Mouse (Mus musculus) heart, postnatal 25 days (tissue): ENCODE results near the gene Mark3. TPM values are rescaled to one million over a fixed set of nuclear protein-coding genes. Genes with fewer than 3 reads are reported as not detected.
"Not testable (repeated sequence)": the region's sequence is repeated elsewhere in the genome, so short reads cannot be mapped to it uniquely, and the experiment has no call there.

Experiments
- DNase-seq: peaks from one replicate; pipeline ENCODE4 v3.0.0; 2022; ENCODE audit warnings: low spot score
- intact Hi-C: fragments of 180-260 bp; cut with DNase I; formaldehyde crosslinking; loops from one replicate; pipeline ENCODE4 v1.15.1; 2025
- total RNA-seq, 2 experiments: library from RNA; stranded (reverse); gene quantifications; 2 replicates each; pipeline ENCODE4 v1.2.3; 2021

Mark3 gene
- total RNA-seq: 10 to 100 TPM; 52.9 to 54.3 TPM

DNA sequence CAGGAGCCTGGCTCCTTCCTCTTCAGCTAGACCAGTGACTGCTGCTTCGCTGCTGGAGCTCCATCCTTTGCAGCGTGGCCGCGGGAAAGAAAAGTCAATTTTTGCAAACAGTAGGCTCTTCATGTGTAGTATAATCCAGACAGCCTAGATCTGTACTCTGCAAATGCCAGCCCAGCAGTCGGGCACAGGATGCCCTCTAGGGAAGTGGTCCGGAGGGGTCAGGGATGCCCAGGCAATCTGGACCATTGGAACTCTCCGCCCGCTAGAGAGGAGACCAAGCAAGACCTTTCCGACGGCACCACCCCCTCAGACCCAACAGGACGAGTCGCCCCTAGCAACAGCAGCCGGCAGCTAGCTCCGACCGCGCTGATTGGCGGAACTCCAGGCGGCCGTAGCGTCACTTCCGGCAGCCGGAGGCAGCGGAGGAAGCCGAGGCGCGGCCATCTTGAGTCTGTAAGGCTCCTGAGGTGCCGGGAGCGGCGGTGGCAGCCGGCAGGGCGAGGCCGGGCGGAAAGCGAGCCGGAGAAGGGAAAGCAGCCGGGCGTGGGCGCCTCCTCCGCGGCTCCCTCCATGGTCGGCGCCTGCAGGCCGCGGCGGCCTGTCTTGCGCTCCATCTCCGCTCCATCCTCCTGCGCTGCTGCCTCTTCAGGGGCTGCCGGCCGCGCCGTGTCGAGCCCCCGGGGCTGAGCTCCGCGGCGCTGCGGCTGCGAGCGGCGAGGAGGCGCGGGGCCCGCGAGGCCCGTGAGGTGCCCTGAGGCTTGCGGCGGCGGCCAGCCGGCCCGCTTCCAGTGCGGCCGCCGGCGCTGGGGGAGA lies at the start of gene Mark3:
Gene Mark3 (plus strand): TSS at position 450 of the 813 bp plus-strand sequence.
- intact Hi-C loops: loop anchor here (5.0 kb wide), 1 partner anchor 37 kb away; the partner anchor contains the start of gene Eif5
- peak; percentile 94 for DNase-seq

DNA sequence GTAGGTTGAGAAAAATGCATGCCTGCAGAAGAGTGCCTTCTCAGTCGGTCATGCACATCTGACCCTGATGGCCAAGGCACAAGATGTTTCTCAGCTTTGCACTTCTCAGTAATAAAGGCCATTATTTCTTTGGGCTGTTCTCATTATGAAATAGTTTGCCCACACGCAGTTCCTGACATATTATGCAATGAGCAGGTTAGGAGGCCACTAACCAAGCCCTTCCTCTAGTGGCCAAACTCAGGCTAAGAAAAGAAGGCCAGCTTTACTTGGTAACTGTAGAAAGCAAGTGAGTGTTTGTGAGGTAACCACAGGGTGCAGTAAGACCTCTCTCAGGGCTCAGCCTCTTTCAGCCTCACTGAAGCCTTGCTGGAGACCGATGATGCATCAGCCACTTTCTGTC lies 49.4 kb upstream of the Mark3 start:
- DNase-seq: no peak
- intact Hi-C loops: no loop called here

DNA sequence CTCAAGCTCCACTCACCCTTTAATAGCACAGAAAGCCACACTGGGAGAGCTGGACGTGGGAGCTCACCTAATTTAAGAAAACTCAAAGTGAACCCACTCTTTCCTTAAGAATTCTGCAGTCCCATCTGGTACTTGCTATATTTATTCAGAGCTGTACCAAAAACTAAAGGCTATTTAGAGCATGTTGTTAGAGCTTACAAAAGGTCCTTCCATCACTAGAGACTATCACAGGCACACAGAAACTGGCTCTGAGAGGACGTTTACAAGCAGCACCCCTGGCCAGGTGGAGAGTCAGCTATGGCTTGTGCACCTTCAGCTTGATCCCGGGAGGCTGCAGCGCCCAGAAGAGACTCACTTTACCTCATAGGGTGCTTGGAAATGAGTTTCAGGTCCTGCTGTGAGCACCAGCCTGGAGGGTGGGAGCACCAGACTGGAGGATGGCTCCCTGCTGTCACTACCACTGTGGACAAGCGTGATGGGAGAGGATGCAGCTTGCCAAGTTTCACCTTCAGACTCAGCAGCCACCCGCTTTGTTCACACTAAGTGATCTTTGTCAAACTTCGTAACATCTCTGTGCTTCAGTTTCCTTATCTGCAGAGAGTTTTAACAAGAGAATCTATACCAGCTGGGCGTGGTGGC lies 46.6 kb upstream of the Mark3 start:
- intact Hi-C loops: no loop called here

DNA sequence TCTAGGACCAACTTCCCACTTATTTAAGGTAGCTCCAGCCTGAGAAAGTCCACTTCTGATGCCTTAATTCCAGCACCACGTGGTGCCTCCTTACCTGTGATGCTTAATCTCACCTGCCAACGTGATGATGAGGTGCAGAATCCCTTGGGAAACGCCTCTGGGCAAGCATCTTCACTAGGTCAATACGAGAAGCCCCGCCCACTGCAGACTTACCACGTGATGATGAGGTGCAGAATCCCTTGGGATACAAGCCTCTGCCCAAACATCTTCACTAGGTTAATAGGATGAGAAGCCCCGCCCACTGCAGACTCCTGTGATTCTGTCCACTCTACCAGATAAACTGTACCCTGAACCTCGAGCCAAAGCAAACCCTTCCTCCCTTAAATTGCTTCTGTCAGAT lies 45.1 kb upstream of the Mark3 start:
- intact Hi-C loops: no loop called here
- no peak for DNase-seq

More for the DNA sequence above, 46.6 kb upstream of the Mark3 start:
- no peak for DNase-seq

DNA sequence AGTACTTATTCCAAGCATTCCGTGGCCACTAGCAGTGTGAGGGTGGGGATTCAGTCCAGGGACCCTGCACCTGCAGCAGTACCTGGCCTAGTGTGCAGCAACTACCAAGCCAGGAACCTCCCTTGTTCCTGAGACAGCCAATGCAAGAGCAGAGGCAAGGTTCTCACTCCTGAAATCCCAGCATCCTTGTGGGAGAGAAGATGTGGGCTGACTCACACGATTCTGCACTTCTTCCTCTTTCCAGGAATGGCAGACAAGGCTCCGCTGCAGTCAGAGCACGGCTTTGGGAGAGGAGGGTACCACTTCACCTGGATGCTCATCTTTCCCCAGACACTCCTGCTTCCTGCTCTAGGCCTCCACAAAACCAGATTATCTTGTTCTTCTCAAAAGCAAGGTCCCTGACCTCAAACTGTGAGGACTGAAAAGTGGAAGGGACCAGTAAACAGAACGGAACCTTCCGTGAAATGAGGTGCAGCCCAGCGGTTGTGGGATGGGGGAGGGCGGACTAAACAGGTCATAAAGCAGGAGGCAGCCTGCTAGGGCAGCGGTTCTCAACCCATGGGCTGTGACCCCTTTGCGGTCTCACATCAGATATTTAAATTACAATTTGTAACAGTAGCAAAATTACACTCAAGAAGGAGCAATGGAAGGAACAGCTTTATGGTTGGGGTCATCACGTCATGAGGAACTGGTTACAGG lies 41.1 kb upstream of the Mark3 start:
- intact Hi-C loops: no loop called here
- no peak for DNase-seq

DNA sequence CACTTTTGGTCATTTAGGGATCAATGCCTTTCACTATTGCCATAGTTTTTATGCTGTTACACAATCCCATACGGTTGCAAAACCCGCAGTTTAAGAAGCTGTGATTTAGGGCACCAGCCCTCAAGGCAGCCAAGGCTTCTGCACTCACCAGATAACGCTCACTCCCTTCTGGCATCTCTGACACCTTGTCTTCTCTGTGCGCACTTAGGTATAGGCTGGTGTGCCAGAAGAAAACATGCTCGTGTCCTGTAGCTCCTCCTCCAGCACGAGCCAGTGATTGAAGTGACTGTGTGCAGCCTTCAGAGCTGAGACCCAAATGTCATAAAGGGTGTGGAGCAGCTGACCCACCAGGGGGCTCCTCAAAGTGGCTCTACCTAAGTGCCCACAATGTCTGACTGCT lies 39.0 kb upstream of the Mark3 start:
- intact Hi-C loops: loop anchor here (5.0 kb wide), 1 partner anchor 37 kb away; the partner anchor contains the start of gene Mark3
- no peak for DNase-seq

DNA sequence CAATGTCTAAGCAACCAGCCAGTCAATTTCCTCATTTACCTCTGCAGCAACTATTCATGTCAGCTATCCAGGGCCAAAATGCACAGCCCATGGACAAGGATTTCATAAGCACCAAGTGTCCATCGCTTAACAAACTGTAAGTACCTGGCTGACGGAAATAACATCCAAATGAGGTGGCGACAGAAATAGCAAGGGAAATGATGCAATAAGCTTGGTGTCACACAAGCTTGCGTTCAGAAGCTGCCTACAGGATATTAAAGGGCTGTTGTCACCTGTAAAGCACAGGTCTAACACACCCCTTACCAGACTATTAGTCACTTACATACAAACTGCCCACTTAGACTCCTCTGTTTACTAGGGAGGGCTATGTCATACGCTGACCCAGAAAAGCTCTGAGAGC lies 38.6 kb upstream of the Mark3 start:
- intact Hi-C loops: loop anchor here (5.0 kb wide), 1 partner anchor 37 kb away; the partner anchor contains the start of gene Mark3
- no peak for DNase-seq

DNA sequence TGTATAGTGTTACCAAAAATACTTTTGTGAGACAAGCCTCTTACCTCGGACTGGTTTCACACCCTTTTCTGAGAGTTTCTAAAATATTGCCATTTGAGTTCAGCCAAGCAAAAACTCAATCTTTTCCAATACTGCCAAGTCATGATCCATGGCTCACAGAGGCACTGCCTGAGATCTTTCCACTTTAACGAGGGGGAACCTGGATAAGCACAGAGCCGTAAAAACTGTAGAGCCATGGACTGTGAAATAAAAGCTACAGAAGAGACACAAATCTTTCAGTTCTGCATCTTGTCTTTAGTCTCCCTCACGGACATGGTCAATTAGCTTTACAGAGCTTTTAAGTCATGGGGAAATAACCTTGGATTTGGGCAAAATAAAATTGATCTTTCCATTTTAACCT lies 37.6 kb upstream of the Mark3 start:
- intact Hi-C loops: loop anchor here (5.0 kb wide), 1 partner anchor 36 kb away; the partner anchor contains the start of gene Mark3
- DNase-seq: no peak

DNA sequence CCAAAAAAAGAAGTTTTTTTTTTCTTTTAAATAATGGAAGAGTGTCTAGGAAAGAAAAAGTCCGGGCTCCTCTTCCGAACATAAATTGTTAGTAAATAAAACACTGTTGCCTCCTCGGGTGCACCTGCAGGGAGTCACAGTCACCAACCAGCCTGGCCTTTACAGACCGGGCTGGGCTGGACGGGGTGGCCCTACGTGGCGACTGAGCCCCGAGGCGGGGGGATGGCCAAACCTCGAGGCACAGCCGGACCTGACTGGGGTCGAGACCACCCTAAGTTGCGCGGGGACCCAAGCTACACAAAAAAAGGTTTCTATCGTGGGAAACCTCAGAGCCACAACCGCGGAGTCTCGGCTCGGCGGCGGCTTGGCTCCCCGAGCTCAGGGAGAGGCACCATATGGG lies 37.0 kb upstream of the Mark3 start:
- intact Hi-C loops: loop anchor here (5.0 kb wide), 1 partner anchor 35 kb away; the partner anchor contains the start of gene Mark3
- no peak for DNase-seq

DNA sequence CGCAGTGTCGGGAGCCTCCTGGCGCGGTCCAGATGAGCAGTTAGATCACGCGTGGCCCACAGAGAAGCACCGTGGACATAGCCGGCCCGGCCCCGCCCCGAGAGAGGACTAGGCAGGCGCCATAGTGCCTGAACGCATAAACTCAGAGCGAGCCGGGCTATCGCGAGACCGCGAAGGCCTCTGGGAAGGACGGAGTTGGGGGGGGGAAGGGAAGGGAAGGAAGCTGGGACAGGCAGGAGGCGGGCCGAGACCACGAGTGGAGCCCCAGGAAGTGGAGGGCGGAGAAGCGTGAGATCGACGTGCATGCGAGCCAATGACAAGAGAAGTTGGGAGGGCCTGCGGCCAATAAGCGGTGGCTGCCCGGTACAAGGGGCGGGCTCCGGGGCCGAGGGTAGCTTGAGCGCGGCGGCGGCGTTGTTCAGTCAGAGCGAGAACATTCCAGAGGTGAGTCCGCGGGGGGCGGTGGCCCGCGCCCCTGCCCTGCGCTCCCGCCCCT lies 36.5 kb upstream of the Mark3 start, which contains the start of gene Eif5:
Gene Eif5 (plus strand): TSS at position 221 of the 496 bp plus-strand sequence.
- intact Hi-C loops: loop anchor here (5.0 kb wide), 1 partner anchor 34 kb away; the partner anchor contains the start of gene Mark3
- DNase-seq: peak; percentile 99

DNA sequence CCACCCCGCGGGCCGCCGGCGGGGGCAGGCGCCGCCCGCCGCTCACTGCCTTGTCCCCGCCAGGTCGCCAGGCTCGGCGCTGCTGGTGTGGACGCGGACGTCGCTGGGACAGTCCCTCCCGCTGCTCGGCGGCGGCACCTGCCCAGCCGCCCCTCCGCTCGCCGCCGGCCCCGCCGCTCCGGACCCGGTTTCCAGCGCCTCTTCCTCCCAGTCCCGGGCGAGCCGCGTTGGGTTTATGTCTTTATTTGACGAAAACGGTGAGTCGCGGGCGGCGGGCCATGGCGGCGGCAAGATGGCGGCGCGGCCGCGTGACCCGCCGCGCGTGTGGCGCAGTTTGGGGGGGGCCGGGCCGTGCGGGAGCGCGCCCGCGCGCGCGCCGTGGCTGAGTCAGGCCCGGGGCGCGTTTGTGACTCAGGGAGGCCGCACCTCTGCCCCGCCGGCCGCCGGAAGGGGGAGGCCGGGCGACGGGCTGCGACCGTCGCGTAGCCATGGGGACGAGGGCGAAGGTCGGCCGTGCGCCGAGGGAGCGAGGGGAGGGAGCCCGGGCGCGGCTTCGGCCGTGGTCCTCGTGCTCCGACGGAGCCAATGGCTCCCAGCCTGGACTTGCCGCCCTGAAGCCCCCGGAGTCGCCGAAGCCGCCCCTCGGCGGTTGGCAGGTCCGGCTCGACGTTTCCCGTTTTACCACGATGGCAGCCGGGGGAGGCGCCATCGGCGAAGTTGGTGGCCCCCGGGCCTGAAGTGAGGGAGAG lies 35.9 kb upstream of the Mark3 start:
- intact Hi-C loops: loop anchor here (5.0 kb wide), 1 partner anchor 34 kb away; the partner anchor contains the start of gene Mark3
- peak; percentile 77 for DNase-seq

DNA sequence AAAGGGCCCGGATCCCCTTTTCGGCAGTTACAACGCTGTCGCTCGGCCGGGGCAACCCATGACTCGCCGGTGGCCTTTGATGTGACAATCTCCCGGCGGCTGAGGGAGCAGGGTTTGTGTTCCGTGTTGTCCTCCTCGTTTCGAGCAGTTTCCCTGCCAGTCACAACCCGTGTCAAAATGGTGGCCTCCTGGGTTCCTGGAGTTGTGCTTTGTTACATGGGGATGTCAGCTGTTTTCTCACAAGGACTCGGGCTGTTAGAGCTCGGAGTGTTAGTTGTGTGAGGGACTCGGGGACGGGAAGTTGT lies 35.3 kb upstream of the Mark3 start:
- intact Hi-C loops: loop anchor here (5.0 kb wide), 1 partner anchor 33 kb away; the partner anchor contains the start of gene Mark3
- DNase-seq: no peak

DNA sequence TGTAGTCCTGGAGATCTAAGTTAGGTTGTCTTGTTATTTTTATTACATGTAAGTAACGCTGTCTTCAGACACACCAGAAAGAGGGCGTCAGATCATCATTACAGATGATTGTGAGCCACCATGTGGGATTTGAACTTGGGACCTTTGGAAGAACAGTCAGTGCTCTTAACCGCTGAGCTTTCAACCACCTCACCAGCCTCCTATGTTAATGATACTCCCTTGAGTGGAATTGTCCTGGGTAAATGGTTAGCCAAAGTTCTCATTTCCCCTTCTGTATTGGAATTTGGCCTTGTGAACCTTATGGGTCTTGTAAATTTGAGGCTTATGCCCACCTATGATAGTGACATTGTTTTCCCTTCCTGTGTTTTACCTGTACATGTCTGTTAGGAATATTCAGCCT lies 27.3 kb upstream of the Mark3 start:
- intact Hi-C loops: no loop called here
- no peak for DNase-seq

DNA sequence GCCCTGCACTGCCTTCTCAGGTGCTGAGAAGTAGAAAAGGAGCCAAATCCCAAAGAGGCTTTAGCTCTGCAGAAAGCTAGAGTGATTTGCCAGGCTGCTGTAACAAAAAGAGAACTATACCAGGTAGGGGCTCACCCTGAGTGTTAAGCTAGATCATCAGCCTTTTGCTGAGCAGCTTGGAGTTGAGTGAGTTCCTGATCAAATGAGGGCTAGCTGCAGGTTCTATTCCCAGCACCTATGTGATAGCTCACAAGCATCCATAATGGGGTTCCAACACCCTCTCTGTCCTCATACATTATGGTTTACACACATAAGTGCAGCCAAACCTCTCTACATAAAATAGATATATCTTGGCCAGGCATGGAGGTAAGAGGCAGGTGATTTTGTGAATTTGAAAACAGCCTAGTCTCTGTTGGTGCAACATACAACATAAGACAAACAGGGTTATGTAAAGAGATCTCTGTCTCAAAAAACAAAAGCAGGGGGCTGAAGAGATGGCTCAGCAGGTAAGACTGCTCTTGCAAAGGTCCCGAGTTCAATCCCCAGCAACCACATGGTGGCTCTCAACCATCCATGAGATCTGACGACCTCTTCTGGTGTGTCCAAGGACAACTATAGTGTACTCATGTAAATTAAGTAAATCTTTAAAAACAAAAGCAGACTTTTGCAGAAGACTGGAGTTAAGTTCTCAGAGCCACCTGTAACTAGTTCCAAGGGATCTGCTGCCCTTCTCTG lies 25.6 kb upstream of the Mark3 start:
- intact Hi-C loops: no loop called here
- no peak for DNase-seq

DNA sequence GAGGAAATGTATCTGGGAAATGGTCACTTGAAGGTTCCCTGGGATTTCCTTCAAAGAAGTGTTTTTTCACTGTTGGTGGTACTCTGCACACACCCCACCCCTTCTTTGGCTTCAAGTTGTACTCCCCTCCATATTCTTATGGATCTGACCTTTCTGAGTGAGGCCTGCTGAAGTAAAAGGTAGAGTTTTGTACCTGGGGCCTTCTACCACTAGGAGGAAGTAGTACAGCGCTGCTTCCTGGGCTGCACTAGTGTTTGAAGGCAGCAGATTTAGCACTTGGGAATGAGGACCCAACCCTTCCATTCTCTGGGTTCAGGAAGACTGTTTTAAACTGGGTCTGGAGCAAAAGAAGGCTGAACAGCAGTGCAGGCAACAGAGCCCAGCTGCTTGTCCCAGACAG lies 23.6 kb upstream of the Mark3 start:
- intact Hi-C loops: loop anchor here (5.0 kb wide), 1 partner anchor 97 kb away; no protein-coding TSS in a partner anchor
- no peak for DNase-seq

DNA sequence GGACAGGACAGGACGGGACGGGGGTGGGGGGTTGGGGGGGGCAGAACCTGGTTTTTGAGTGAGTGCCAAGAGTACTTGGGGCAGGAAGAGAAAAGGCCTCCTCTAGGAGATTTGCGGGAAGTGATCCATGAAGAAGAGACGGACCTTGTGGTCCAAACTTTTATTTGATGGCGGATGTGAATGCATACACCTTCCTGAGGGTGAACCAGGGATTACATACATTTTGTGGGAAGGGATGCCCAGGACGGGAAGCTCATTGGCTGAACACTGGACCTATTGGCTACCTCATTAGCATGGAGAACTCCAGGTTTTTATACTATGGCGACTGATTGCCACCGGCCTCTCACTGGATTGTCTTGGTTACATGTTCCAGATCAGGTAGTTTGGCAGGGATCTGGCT lies 22.0 kb upstream of the Mark3 start:
- DNase-seq: no peak
- intact Hi-C loops: loop anchor here (5.0 kb wide), 1 partner anchor 95 kb away; no protein-coding TSS in a partner anchor

DNA sequence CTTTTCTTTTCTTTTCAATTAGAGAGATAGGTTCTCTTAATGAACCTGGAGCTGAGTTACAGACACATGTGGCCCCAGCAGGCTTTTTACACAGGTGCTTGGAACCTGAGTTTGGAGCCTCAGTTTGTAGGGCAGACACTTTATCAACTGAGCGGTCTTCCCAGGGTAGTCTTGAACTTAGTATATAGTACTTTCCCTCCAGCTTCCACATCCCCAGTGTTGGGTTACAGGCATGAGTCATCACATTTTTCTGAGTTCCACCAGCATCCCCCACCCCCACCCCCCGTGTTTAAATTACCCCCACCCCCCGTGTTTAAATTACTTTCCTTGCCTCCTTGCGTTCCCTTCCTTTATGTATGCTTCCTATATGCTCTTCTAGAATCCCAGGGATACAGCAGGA lies 19.0 kb upstream of the Mark3 start:
- intact Hi-C loops: no loop called here
- DNase-seq: no peak

DNA sequence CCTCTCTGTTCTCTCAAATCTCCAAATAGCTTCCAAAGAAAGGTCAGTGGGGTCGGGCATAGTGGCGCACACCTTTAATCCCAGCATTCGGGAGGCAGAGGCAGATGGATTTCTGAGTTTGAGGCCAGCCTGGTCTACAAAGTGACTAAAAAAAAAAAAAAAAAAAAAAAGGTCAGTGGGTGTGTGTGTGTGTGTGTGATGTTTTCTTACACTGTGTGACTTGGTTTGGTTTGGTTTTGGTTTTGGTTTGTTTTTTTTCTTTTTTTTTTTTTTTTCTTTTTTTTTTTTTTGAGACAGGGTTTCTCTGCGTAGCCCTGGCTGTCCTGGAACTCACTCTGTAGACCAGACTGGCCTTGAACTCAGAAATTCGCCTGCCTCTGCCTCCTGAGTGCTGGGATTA lies 18.4 kb upstream of the Mark3 start:
- intact Hi-C loops, DNase-seq: not testable (repeated sequence)

DNA sequence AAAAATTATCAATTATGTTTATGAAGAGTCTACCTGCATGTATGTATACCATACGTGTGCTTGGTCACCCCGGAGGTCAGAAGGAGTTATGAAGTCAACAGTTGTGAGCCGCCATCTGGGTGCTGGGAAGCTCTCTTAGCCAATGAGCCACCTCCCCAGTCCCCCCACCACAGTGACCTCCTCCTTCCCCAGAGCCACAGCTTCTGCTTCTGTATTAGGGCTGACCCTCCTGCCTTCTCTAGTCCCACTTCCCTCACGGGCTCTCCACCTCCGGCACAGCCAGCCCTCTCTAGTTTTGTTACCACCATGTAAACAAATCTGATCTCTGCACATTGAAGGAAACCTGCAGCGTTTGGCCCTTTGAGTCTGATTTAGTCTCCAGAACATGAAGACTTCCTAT lies 16.8 kb upstream of the Mark3 start:
- no peak for DNase-seq
- intact Hi-C loops: no loop called here
